Mouse (Mus musculus) common myeloid progenitor, adult 5-6 weeks (primary cell): ENCODE results near the gene Adh5. TPM values are rescaled to one million over a fixed set of nuclear protein-coding genes. Genes with fewer than 3 reads are reported as not detected.

Source experiments
- ATAC-seq: replicated peaks from 2 replicates; pipeline ENCODE4 v1.8.0; 2016; ENCODE audit warnings: low read depth, mild to moderate bottlenecking, moderate TSS enrichment, inconsistent platforms; ENCODE audit not compliant: poor library complexity, severe bottlenecking
- total RNA-seq: library from RNA; stranded (forward); fragments of 200-1000, 187-1606 nt; gene quantifications from 2 replicates; pipeline ENCODE4 v1.2.3, GENCODE M21; 2017

Gene Adh5
- total RNA-seq, 1 experiment from 2014 or later, result 141 TPM

DNA sequence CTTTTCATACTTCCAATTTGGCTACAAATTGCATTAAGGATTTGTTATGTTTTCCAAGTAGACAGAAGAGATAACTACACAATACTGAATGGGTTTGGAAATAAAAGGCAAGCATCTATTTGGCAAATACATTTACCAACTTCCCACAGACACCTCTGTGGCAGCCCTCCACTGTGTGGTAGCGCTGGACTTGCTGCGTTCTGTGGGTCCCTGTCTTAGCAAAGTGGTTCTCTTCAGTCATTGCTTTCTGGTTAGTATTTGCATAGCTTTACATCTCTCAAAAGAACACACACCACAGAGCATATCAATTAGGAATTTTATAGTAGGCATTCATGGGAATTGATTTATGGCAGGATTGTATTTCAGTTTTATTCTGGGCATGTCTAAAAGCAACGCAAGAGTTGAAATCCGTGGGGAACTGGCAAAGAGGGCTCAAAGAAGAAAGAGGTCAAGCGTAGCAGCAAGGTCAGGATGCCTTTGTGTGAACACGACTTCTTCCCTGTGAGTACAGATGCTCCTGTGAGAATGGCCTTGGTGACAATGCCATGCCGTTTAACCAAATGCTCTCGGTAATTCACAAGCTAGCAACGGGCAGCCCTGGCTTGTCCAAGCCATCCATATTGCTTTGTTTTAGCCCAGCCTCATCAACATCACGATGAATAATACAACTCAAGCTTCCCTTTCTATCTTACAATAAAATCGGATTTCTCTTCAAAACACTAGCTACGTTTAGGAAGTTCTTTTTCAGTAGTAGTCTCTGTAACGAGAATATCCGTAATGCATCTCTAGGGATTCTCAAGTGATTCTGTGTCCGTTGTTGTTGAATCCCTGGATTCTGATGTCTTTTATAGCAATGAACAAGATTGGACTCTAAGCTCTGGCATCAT is 57.2 kb downstream of the Adh5 start:
- no peak for ATAC-seq

DNA sequence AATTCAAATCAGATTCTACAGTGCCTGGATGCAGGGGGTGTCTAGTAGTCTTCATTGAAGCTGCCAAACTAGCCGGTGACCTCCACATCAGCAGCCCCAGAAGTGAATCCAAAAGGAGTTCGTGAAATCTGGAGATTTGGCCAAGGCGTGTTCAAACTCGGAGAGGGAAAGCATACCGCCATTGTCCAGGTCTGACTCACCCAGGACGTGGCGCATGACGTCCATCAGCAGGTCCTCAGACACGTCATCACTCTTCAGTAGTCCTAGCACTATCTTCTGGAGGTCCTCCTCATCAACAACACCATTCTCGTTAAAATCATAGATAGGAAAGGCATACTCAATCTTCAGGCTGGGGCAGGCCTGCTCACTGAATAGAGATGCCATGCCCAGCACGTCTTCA is 60.9 kb downstream of the Adh5 start:
- ATAC-seq, result no peak

Other genes with a start within 250 kb of the Adh5 start
- gene 4930579F01Rik, start 249.3 kb upstream of the Adh5 start, total RNA-seq, result not detected in 2 replicates
- gene Adh7, start 225.3 kb upstream of the Adh5 start, total RNA-seq, result not detected in 2 replicates
- gene Adh1, start 182.1 kb upstream of the Adh5 start, total RNA-seq, result not detected in 2 replicates
- gene Adh6a, start 129.8 kb upstream of the Adh5 start, total RNA-seq, result not detected in 2 replicates
- gene Adh6b, start 101.3 kb upstream of the Adh5 start, total RNA-seq, result not detected in 2 replicates
- not detected in 2 replicates for gene Adh4, start 27.6 kb upstream of the Adh5 start, total RNA-seq
- gene Metap1, start 46.4 kb downstream of the Adh5 start, total RNA-seq, result 48.5 and 61.1 TPM in 2 replicates
- 197 and 200 TPM in 2 replicates for gene Eif4e, start 83.1 kb downstream of the Adh5 start, total RNA-seq